Mouse (Mus musculus) layer of hippocampus, postnatal 25 days (tissue): ENCODE results near the gene Paip2b. TPM values are rescaled to one million over a fixed set of nuclear protein-coding genes. Genes with fewer than 3 reads are reported as not detected.
"Not testable (repeated sequence)": the region's sequence is repeated elsewhere in the genome, so short reads cannot be mapped to it uniquely, and the experiment has no call there.

Experiments used
- DNase-seq, 2 experiments: peaks; one replicate each; pipeline ENCODE4 v3.0.0; 2022; ENCODE audit warnings: mixed read lengths in 2 of 2, low spot score in 1 of 2; ENCODE audit errors: extremely low spot score in 1 of 2
- total RNA-seq, 2 experiments: library from RNA; stranded (reverse); gene quantifications; 2 replicates each; pipeline ENCODE4 v1.2.3; 2021

Paip2b gene
- total RNA-seq: 10 to 100 TPM; 41.1 to 45.5 TPM

DNA sequence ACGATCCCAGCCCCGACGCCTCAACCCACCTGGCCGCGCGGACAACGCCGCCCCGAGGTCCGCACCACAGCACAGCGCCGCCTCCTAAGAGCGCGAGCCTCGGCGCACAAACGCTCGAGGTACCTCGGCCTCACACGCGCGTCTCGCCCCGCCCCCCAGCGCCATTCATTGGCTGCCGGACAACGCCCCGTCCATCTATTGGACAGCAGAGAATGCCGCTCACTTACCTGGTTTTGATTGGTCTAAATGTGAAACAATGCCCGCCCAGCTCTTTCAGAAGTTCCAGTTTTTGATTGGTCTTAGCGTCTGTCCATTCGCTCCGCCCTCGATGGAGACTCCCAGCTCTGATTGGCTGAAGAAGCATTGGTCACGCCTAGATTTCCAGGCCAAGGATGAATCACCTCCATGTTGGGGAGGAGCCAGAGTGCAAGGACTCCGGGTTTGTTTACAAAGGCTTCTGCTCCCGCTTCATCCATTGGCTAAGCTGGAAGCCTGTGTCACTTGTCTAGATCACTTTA lies at the start of gene Paip2b:
TSS of gene Paip2b (minus strand) at position 136 of the 518 bp plus-strand sequence.
- DNase-seq: peak; percentile 95 to 98

DNA sequence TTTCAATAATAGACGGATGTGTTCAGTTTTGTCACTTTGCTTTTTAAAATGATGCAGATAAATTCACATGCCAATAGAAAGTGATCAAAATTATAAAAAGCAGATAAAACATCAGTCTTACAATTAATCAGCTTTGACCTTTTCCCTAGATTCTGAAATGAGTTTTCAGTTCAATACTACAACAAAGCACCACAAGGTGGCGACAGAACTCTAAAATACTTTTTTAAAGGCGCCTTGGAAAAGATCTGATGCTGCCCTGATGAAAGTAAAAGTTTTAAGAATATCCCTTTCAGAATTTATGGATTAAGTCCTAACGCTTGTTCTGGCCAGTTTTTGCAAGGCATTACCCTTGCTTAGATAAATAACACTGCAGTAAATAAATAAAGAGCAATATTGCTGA lies 48.3 kb upstream of the Paip2b start:
- peak in 1 of 2 experiments; percentile 78 for DNase-seq

DNA sequence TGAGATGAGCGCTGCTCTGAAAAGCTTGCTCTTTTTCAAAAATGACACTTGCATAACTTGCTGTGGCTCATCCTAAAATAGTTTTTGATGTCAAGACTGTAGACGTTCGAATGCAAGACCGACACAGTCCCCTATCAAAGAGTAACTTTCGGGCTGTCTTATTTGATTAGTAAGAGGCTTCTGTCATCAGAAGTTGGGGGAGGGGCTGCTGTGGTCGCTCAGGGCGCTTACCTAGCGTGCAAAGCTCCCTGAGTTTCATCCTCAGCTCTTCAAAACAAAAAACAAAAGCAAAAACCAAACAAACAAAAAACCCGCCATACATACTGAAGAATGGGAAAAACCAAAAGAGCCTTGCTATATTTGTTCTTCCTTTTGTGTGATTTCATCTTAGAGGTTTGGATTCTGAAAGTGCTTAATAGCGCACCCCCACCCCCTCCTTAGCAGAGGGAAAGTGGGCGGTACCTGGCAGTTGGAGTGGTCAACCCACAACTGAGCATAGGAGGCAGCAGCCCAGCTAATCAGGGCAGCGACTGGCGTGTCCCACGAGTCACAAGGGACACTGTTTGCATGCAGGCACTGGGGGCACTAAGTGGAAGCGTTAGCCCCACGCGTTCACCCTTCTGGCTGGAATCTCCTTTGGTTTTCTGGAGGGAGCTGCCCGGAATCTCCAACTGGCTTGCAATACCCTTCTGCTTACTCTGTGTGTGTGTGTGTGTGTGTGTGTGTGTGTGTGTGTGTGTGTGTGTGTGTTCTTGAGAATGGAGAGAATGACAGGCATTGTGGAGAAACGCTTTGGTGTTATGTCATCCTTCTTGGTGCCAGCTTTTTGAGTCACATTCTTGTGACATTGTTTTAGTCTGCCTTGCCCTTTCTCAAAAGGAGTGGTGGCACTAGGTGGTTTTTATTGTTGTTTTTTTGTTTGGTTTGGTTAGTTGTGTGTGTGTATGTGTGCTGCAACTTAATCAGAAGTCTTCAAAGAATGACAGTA lies 36.4 kb upstream of the Paip2b start:
- DNase-seq: peak in 1 of 2 experiments; percentile 22

DNA sequence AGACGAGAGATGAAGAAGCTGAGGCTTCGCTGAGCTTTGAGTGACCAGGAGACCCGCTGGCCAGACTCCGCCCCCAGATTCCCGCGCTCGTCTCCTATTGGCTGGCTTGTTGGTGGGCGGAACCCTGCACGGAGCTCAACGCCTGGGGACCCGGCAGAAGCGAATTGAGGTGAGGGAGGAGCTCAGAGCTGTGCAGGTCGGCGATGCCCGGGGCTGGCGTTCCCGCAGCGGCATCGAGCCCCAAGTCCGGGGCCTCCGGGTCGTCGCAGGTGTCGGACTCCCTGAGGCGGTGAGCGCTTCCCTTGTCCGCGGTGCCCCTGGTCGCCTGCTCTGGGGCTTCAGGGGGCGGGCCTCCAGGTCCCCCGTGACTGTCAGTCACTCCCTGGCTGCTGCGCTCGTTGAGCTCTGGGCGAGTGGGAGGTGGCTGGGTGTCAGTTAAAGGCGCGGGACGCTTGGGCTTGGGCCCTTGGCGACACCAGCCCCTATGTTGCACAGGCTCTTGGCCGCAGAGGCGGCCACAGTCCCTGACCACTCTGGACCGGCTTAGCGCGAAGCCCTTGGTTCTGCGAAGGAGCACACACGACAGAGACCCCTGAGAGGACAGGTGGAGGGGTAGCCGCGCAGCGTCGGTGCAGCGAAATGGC lies 35.5 kb upstream of the Paip2b start, which contains the start of gene Zfp638:
TSS of gene Zfp638 (plus strand) at position 156 of the 644 bp plus-strand sequence.
- peak; percentile 89 to 90 for DNase-seq

DNA sequence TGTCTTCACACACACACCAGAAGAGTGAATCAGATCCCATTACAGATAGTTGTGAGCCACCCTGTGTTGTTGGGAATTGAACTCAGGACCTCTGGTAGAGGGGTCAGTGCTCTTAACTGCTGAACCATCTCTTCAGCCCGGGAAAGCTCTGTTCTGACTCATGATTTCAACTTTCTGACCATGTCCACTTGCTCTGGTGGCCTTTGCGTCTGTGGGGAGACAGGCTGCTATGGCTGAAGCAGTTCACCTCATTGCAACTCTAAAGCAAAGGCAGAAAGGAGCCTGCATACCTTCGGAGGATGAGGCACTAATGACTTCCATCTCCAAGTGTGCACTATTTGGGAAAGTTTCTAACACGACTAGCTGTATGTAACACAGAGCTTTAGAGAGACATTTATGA lies 34.9 kb upstream of the Paip2b start:
- DNase-seq: no peak

DNA sequence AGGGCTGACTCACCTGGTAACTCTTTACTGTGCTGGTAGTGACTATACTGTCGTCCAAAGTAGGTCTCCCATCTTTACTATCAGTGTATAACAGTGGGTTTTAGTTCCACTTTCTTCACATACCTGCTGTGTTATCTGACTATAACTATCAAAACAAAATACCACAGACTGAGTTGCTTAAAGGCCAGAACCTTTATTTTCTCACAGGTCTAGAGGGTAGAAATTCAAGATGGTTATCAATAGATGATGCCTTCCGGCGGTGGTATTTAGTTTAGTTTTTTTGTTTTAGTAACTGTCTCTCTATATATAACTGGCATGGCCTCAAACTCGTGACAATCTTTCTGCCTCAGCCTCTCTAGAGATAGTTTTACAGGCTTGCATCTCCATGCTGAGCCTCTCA lies 32.0 kb upstream of the Paip2b start:
- no peak for DNase-seq

DNA sequence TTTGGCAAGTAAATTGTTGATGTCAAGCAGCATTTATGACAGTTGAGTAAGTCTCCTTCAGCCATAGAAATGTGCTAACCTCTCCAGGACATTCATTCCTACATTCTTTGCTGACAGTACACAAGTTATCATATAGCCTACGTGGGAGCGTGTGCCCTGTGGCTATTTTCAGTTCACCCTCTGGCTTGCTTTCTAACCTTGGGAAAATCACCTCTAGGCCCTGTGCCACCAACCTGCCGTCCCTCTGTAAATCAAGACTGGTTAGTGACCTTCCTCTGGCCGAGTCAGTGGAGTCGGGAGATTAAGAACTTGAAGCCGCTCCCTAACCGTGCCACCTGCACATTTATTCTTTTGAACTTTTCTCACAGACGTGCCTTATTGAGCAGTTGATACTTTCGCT lies 28.5 kb upstream of the Paip2b start:
- no peak for DNase-seq

DNA sequence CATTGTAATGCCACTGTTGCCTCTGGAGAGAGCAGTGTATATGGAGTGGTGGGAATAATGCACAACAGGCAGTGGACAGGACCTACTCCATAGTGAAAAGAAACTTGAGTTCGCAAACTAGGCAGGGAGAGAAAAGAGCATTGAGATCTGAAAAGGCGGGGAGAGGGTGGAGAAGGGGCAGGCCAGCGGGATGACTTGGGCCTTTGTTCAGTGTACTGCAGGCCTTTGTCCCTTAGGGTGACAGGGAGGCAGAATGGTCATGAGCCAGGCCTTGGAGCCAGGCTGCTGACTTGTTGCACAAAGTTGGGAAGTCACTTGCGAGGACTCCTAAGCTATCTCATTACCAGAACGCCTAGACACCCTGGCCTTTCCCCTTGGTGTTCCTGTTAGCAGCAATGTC lies 25.9 kb upstream of the Paip2b start:
- no peak for DNase-seq

DNA sequence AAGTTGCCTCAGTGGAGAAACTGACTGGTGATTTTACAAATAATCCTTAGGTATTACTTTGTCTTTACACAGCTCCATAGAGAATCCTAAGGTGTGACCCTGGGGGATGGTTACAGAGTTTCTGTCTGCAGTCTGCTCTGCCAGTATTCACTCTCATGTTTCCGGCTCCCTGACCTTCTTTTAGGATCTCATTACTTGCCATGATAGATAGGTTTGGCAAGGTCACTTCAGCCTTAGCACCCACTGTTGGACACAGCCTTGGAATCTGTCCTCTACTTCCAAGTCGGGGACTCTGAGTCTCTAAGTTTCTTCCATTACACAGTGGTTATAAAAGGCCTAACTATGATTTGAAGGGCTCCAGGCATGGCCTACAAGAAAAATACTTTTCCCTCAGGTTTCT lies 17.9 kb upstream of the Paip2b start:
- DNase-seq: no peak

DNA sequence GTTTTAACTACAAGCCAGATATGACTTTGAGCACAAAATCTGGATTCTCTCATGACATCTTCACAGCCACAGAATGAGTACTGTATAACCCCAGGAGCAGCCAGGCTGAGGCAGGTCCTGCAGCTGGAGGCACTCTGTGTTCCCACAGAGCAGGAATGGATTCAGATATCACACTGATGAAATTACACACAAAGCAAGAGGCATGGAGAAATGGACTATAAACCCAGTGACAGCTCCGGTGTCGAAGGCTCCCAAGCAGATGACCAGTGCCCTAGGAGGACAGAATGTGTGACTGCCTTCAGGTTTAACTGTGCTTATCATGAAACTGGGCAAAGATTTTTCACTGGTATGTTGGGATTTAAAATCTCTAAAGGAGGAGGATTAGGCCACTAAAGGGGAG lies 14.6 kb upstream of the Paip2b start:
- no peak for DNase-seq

DNA sequence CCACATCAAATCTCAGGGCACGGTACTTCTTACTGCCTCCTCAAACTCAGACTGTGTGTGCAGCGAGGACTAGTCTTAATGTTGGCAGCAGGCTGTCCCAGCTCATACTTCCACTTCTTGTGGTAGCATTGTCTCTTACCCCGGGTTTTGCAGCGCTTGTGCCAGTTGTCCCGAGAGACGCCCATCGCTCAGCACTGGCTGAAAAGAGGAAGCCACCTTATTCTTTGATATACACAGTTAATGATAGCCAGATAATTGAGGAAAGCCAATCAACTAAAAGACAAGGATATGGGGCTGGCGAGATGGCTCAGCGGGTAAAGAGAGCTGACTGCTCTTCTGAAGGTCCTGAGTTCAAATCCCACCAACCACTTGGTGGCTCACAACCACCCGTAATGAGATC lies 13.4 kb upstream of the Paip2b start:
- no peak for DNase-seq

DNA sequence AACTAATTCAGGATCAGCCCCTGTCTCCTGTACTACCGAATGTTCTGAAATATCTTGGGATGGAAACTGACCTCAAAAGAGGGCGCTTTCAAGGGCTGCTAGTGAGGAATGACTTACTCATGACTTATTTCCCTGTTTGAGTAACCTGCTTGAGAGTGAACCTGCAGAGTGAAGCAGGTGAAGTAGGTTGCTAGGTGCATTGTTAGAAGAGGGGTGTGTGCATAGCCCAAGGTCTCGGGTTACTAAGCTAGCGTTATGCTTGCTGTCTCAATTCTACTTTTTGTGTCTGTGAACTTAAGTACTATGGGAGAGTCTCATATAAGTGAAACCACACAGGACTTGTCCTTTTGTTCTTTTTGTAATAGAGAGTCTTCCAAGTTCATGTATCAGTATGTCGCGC lies 8.5 kb upstream of the Paip2b start:
- no peak for DNase-seq

DNA sequence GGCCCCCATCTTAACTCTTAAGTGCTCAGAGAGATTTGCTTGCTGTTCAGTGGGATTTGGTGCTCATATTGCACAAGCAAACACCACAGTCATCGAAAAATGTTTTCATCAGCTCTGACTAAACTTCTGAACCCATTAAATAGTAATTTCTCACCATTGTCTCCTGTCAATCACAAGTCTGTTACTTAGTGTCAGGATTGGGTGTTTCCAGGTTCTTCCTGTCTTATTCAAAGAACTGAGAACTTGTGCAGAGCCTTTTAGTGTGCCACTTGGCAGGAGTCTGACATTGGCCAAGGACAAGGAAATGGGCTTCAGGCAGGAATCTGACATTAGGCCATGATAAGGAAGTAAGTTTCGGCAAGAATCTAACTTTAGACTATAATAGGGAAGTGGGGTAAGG lies 6.5 kb upstream of the Paip2b start:
- DNase-seq: no peak

DNA sequence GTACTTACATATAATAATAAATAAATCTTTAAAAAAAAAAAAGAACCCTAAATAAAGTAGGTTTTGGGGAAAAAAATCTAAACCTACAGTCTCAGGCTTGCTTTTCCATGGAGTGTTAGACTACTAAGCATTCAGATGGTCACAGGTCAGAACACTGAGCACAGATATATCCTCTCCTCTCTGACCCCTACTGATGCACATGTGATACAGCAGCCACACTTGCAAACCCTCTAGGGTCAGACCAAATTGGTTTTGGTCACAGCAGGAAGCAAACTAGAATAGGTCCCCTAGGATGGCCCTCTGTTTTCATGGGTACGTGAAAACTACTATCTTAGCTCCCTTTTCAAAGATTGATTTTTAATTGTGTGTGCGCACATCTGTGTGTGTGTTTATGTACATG lies 5.3 kb upstream of the Paip2b start:
- DNase-seq: no peak

DNA sequence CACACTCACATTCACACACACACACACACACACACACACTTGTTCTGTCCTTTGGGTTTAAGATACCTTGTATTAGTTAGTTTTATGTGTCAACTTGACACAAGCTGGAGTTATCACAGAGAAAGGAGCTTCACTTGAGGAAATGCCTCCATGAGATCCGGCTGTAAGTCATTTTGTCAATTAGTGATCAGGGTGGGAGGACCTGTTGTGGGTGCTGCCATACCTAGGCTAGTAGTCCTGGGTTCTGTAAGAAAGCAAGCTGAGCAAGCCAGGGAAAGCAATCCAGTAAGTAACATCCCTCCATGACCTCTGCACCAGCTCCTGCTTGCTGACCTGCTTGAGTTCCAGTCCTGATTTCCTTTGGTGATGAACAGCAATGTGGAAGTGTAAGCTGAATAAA lies 852 bp upstream of the Paip2b start:
- DNase-seq: not testable (repeated sequence)

DNA sequence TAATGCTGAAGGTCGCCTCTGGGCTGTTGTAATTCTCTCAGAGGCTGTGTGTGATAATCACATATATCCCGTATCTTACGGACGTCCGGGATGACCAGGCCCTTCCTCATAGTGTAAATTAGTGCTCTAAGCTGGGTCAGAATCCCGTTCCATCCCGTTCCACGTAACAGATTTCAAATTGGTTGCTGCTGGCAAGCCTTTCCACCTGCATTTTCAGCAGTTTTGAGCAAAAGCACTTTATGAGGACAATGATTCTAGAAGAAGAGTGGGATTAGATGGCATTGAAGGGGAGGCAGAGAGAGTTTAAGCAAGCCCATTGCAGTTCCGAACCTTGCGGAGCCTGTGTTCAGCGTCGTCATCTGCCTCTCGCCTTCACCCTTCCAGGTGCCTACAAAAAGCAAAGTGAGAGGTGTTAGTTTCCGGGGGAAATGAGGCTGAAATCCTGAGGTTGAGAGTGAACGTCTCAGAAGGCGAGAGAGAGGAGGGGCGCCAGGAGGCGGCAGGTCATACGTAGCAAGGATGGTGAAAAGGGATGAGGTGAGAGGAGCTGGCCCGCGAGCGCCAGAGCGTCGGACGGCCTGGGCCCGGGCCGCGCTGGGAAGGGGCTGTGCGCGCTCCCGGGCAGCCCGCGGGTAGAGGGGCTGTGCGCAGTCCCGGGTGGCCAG lies 468 bp downstream of the Paip2b start:
- peak in 1 of 2 experiments; percentile 5 for DNase-seq

DNA sequence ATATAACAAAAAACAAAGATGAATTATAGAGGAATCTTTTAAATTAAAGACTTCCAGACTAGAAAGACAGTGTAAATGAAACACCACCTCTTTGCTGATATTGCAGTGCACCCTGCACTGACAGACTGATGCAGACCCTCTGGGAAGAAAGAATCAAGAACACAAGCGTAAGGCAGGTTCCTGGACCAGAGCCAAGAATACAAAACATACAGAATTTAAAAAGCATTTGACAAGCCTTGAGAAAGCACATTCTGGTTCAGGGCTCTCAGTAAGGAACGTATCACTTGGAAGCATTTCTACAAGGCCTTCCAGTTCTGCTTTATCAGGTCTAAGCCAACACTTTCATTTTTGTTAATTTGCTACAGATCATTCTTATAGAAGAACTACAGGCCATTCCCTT lies 9.7 kb downstream of the Paip2b start:
- no peak for DNase-seq

DNA sequence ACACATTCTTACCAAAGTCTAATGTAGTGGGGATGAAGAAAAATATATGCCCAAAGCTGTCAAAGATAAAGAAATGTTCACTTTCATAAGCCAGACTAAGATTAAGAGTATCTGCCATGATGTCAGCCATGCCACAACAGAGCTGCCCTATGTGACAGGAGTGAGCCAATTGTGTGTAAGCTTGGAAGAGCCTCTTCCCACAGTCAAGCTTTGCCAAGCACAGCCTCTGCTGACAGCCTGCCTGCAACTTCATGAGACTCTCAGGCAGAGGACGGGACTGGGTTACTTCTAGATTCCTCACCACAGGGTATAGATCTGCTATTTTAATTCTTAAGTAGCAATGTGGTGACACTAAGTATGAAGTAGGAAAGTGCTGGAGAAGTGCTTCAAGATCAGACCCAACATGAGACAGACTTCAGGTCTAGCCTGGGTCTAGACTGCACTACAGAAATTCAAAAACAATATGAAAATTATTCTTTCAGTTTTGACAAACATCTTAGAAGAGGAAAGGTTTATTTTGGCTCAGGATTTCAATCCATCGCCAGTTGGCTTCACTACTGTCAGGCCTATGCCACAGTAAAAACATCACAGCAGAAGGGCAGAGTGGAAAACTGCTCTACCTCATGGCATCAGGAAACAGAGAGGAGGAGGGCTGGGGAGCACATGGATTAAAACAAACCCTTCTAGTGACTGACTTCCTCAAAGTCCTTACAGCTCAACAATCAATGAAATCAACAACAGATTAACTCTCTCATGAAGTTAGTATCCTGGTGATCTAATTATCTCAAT lies 10.6 kb downstream of the Paip2b start:
- no peak for DNase-seq

DNA sequence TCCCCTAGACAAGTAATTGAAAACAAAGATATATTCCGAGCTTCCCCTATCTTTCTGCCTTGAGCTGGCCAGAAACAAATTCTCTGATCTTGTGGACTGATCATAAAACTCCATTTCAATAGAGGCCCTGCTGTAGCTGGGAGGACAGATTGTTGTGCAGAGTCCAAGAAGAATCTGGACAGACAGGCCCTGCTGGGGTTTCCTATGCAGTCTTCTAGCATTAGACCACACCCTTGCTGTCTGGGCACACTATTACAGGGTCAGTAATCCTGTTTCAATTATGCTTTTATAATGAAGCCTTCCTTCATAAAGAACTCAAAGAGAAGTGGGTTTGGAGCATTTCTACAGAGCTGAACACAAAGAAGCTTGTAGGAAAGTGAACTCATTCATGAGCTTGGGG lies 12.5 kb downstream of the Paip2b start:
- DNase-seq: no peak

DNA sequence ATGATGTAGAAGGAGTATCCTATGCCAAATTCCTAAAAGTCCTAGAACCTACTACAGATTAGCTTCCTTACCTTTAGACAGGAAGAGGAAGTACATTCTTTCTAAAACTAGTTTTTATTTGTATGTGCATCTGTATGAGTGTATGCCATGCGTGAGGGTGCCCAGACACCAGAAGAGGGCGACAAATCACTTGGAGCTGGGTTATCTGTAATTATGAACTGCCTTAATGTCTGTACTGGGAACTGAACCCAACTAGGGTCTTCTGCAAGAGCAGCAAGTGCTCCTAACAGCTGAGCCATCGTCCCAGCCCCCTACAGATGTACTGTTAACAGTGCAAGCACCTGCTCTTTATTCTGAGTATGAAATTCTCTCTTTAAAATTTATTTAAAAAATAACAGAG lies 15.7 kb downstream of the Paip2b start:
- no peak for DNase-seq
